Mouse (Mus musculus): ENCODE data around the gene Itgav. TPM values are rescaled to one million over a fixed set of nuclear protein-coding genes. Genes with fewer than 3 reads are reported as not detected.

The Itgav gene
- total RNA-seq, 1 experiment: 92.6 TPM

GRCm38 (mm10) chr2:83825161-83825560, 101.0 kb downstream of the Itgav start:
- Histone ChIP-seq H3K9ac (ENCODE audit: insufficient read depth, low read depth, low read length, poor library complexity, severe bottlenecking) (no peak overlapping the region), H3K4me1 (ENCODE audit: control insufficient read depth in 2 of 2, insufficient read depth in 2 of 2, low read length in 2 of 2, poor library complexity in 1 of 2) (no peaks in the 10 kb centered on the region), H3K36me3 (ENCODE audit: control insufficient read depth, insufficient read depth, low read length, poor library complexity, severe bottlenecking) (no peaks in the 10 kb centered on the region), H3K4me3 (ENCODE audit: insufficient read depth in 1 of 2, low read depth in 1 of 2, low read length in 2 of 2, poor library complexity in 1 of 2, severe bottlenecking in 1 of 2) (no peak overlapping the region), H3K27ac (ENCODE audit: insufficient read depth, low read depth, low read length, poor library complexity, severe bottlenecking) (no peak overlapping the region), H3K9me3 (ENCODE audit: control insufficient read depth, insufficient read depth, low read depth, low read length) (no peaks in the 10 kb centered on the region)
- in situ Hi-C loops (cut with MboI; ENCODE audit: low sequenced_read_pairs in 2 of 2, unreplicated experiment in 2 of 2): no loop called here
- TF ChIP-seq ZNF384 (IDR thresholded peaks at IDR 0.05; ENCODE audit: low read depth, low read length) (no peak), ZC3H11A (IDR thresholded peaks at IDR 0.05; ENCODE audit: borderline replicate concordance, low read depth, low read length) (no peak)
- DNase-seq (ENCODE audit: low read depth, low spot score): no peak

GRCm38 (mm10) chr2:83828895-83829539, 104.8 kb downstream of the Itgav start:
- no peak overlapping the region for H3K4me3 ChIP-seq (ENCODE audit: insufficient read depth in 1 of 2, low read depth in 1 of 2, low read length in 2 of 2, poor library complexity in 1 of 2, severe bottlenecking in 1 of 2)
- H3K9me3 ChIP-seq (ENCODE audit: control insufficient read depth, insufficient read depth, low read depth, low read length): no peaks in the 10 kb centered on the region
- no peak overlapping the region for H3K27ac ChIP-seq (ENCODE audit: insufficient read depth, low read depth, low read length, poor library complexity, severe bottlenecking)
- in situ Hi-C loops (cut with MboI; ENCODE audit: low sequenced_read_pairs in 2 of 2, unreplicated experiment in 2 of 2): no loop called here
- H3K9ac ChIP-seq (ENCODE audit: insufficient read depth, low read depth, low read length, poor library complexity, severe bottlenecking): no peak overlapping the region
- no peak for TF ChIP-seq CHD2 (IDR thresholded peaks at IDR 0.05; ENCODE audit: low read depth, low read length)
- no peak for TF ChIP-seq ZC3H11A (IDR thresholded peaks at IDR 0.05; ENCODE audit: borderline replicate concordance, low read depth, low read length)
- no peak for TF ChIP-seq MAFK (IDR thresholded peaks at IDR 0.05; ENCODE audit: insufficient read depth, low read depth, low read length)
- TF ChIP-seq HCFC1 (IDR thresholded peaks at IDR 0.05; ENCODE audit: borderline replicate concordance, insufficient read depth, low read length): no peak
- TF ChIP-seq ZNF384 (IDR thresholded peaks at IDR 0.05; ENCODE audit: low read depth, low read length): no peak
- no peak for DNase-seq (ENCODE audit: low read depth, low spot score)
- no peaks in the 10 kb centered on the region for H3K36me3 ChIP-seq (ENCODE audit: control insufficient read depth, insufficient read depth, low read length, poor library complexity, severe bottlenecking)
- no peaks in the 10 kb centered on the region for H3K4me1 ChIP-seq (ENCODE audit: control insufficient read depth in 2 of 2, insufficient read depth in 2 of 2, low read length in 2 of 2, poor library complexity in 1 of 2)

GRCm38 (mm10) chr2:83832903-83833302, 108.7 kb downstream of the Itgav start:
- Histone ChIP-seq H3K9me3 (ENCODE audit: control insufficient read depth, insufficient read depth, low read depth, low read length) (no peaks in the 10 kb centered on the region), H3K4me1 (ENCODE audit: control insufficient read depth in 2 of 2, insufficient read depth in 2 of 2, low read length in 2 of 2, poor library complexity in 1 of 2) (no peaks in the 10 kb centered on the region), H3K4me3 (ENCODE audit: insufficient read depth in 1 of 2, low read depth in 1 of 2, low read length in 2 of 2, poor library complexity in 1 of 2, severe bottlenecking in 1 of 2) (no peak overlapping the region), H3K27ac (ENCODE audit: insufficient read depth, low read depth, low read length, poor library complexity, severe bottlenecking) (no peak overlapping the region), H3K36me3 (ENCODE audit: control insufficient read depth, insufficient read depth, low read length, poor library complexity, severe bottlenecking) (no peaks in the 10 kb centered on the region), H3K9ac (ENCODE audit: insufficient read depth, low read depth, low read length, poor library complexity, severe bottlenecking) (no peak overlapping the region)
- no peak for DNase-seq (ENCODE audit: low read depth, low spot score)
- TF ChIP-seq ZNF384 (IDR thresholded peaks at IDR 0.05; ENCODE audit: low read depth, low read length) (no peak), ZC3H11A (IDR thresholded peaks at IDR 0.05; ENCODE audit: borderline replicate concordance, low read depth, low read length) (no peak), MAFK (IDR thresholded peaks at IDR 0.05; ENCODE audit: insufficient read depth, low read depth, low read length) (no peak), CHD2 (IDR thresholded peaks at IDR 0.05; ENCODE audit: low read depth, low read length) (no peak), HCFC1 (IDR thresholded peaks at IDR 0.05; ENCODE audit: borderline replicate concordance, insufficient read depth, low read length) (no peak)
- in situ Hi-C loops (cut with MboI; ENCODE audit: low sequenced_read_pairs in 2 of 2, unreplicated experiment in 2 of 2): no loop called here

- in situ Hi-C loops (cut with MboI; ENCODE audit: low sequenced_read_pairs in 2 of 2, unreplicated experiment in 2 of 2): no loop called here
- no peaks in the 10 kb centered on the region for H3K9me3 ChIP-seq (ENCODE audit: control insufficient read depth, insufficient read depth, low read depth, low read length)
- no peak overlapping the region for H3K4me3 ChIP-seq (ENCODE audit: insufficient read depth in 1 of 2, low read depth in 1 of 2, low read length in 2 of 2, poor library complexity in 1 of 2, severe bottlenecking in 1 of 2)
- no peak overlapping the region for H3K9ac ChIP-seq (ENCODE audit: insufficient read depth, low read depth, low read length, poor library complexity, severe bottlenecking)
- H3K36me3 ChIP-seq (ENCODE audit: control insufficient read depth, insufficient read depth, low read length, poor library complexity, severe bottlenecking): no peaks in the 10 kb centered on the region
- no peak for TF ChIP-seq ZC3H11A (IDR thresholded peaks at IDR 0.05; ENCODE audit: borderline replicate concordance, low read depth, low read length)
- no peak for TF ChIP-seq MAFK (IDR thresholded peaks at IDR 0.05; ENCODE audit: insufficient read depth, low read depth, low read length)
- no peak for TF ChIP-seq CHD2 (IDR thresholded peaks at IDR 0.05; ENCODE audit: low read depth, low read length)
- TF ChIP-seq HCFC1 (IDR thresholded peaks at IDR 0.05; ENCODE audit: borderline replicate concordance, insufficient read depth, low read length): no peak
- no peak for TF ChIP-seq ZNF384 (IDR thresholded peaks at IDR 0.05; ENCODE audit: low read depth, low read length)
- DNase-seq (ENCODE audit: low read depth, low spot score): no peak
- H3K27ac ChIP-seq (ENCODE audit: insufficient read depth, low read depth, low read length, poor library complexity, severe bottlenecking): no peak overlapping the region
- H3K4me1 ChIP-seq (ENCODE audit: control insufficient read depth in 2 of 2, insufficient read depth in 2 of 2, low read length in 2 of 2, poor library complexity in 1 of 2): no peaks in the 10 kb centered on the region
Measured at GRCm38 (mm10) chr2:83835313-83836070, 111.3 kb downstream of the Itgav start.
